Mouse (Mus musculus): Measurements from ENCODE around the gene Fam189b. TPM values are rescaled to one million over a fixed set of nuclear protein-coding genes. Genes with fewer than 3 reads are reported as not detected.

Gene Fam189b
- total RNA-seq, 1 experiment from 2014 or later = 15.8 TPM

- peak; percentile 91 for ATAC-seq (replicated peaks; ENCODE audit: insufficient number of reproducible peaks, low FRiP score, low TSS enrichment, poor library complexity, severe bottlenecking)
These were observed 18.3 kb upstream of the Fam189b start, which contains the start of gene Clk2 for GRCm38 (mm10) chr3:89164506-89165267. Gene Clk2, plus strand, starts transcription at chr3:89164795.

GRCm38 (mm10) chr3:89165268-89165870, 17.6 kb upstream of the Fam189b start:
- no peak for ATAC-seq (replicated peaks; ENCODE audit: insufficient number of reproducible peaks, low FRiP score, low TSS enrichment, poor library complexity, severe bottlenecking)

- ATAC-seq (replicated peaks; ENCODE audit: insufficient number of reproducible peaks, low FRiP score, low TSS enrichment, poor library complexity, severe bottlenecking) = no peak
These were observed 16.0 kb upstream of the Fam189b start for GRCm38 (mm10) chr3:89166945-89167344.

DNA sequence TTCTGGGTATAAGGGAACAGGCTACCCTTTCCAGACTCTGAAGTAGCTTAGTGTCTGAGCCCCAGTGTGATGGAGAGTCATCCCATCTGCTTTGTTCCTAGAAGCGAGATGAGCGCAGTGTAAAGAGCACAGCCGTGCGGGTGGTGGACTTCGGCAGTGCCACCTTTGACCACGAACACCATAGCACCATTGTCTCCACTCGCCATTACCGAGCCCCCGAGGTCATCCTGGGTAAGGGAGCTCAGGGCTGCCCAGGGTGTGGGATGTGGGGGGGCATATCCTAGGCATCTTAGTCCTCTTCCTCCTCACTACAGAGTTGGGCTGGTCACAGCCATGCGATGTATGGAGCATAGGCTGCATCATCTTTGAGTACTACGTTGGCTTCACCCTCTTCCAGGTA, 8.1 kb upstream of the Fam189b start:
- ATAC-seq (replicated peaks; ENCODE audit: insufficient number of reproducible peaks, low FRiP score, low TSS enrichment, poor library complexity, severe bottlenecking) = no peak

GRCm38 (mm10) chr3:89175544-89175943, 7.4 kb upstream of the Fam189b start:
- no peak for ATAC-seq (replicated peaks; ENCODE audit: insufficient number of reproducible peaks, low FRiP score, low TSS enrichment, poor library complexity, severe bottlenecking)

GRCm38 (mm10) chr3:89176421-89176820, 6.5 kb upstream of the Fam189b start:
- ATAC-seq (replicated peaks; ENCODE audit: insufficient number of reproducible peaks, low FRiP score, low TSS enrichment, poor library complexity, severe bottlenecking) = no peak

GRCm38 (mm10) chr3:89177242-89178106, 5.5 kb upstream of the Fam189b start, which contains the start of gene Scamp3:
Gene Scamp3, plus strand, starts transcription at chr3:89177473.
- peak; percentile 90 for ATAC-seq (replicated peaks; ENCODE audit: insufficient number of reproducible peaks, low FRiP score, low TSS enrichment, poor library complexity, severe bottlenecking)

DNA sequence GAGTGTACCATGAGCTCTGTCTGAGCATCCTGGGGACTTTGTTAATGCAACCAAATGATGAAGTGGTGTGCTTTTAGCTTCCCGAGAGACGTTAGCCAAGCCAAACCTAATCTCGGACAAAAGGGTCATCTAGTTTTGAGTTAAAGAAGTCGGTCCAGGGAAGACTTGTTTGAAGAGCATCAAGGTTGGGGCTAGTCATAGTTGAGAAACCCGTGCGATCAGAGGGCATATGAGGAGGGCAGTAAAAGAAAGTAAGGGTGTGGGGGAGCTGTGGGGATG, 4.9 kb upstream of the Fam189b start:
- no peak for ATAC-seq (replicated peaks; ENCODE audit: insufficient number of reproducible peaks, low FRiP score, low TSS enrichment, poor library complexity, severe bottlenecking)

DNA sequence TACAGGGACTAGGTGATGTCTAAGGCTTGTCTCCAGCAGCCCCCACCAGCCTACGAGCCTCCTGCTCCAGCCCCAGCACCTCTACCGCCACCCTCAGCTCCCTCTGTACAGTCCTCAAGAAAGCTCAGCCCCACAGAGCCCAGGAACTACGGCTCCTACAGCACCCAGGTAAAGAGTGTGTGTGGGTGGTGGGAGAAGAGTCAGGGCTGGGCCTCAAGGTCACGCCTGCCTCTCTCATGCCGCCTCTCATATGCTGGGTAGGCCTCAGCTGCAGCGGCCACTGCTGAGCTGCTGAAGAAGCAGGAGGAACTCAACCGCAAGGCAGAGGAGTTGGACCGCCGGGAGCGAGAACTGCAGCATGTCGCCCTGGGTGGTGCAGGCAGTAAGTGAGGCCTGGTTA, 3.9 kb upstream of the Fam189b start:
- no peak for ATAC-seq (replicated peaks; ENCODE audit: insufficient number of reproducible peaks, low FRiP score, low TSS enrichment, poor library complexity, severe bottlenecking)

- ATAC-seq (replicated peaks; ENCODE audit: insufficient number of reproducible peaks, low FRiP score, low TSS enrichment, poor library complexity, severe bottlenecking) = no peak
These were observed 1.0 kb upstream of the Fam189b start for GRCm38 (mm10) chr3:89181749-89182500.

DNA sequence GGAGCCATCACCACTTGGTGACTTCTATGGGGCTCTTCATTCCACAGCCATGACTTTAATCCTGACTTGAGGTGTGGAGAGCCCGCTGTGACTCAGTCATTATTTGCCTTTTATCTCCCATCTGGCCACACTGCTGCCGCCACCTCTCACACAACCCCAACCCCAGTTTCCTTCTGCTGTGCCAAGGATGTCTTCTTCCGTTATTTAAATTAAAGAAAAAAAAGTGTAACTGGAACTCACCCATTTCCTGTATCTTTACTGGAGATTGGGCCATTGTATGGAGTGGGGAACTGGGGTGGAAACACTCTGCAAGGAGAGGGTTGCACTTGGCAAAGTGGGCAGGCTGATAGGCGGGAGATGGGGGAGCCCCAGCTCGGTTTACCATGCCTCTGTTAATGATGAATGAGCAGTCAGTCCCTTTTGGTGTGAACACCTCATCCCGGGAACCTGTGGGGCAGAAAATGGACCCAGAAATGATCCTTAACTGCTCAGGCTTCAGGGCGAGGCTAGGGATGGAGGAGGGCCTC, 349 bp upstream of the Fam189b start:
- ATAC-seq (replicated peaks; ENCODE audit: insufficient number of reproducible peaks, low FRiP score, low TSS enrichment, poor library complexity, severe bottlenecking) = no peak

- ATAC-seq (replicated peaks; ENCODE audit: insufficient number of reproducible peaks, low FRiP score, low TSS enrichment, poor library complexity, severe bottlenecking) = no peak
These were observed 994 bp downstream of the Fam189b start for GRCm38 (mm10) chr3:89183959-89184315.

GRCm38 (mm10) chr3:89187197-89187596, 4.3 kb downstream of the Fam189b start:
- ATAC-seq (replicated peaks; ENCODE audit: insufficient number of reproducible peaks, low FRiP score, low TSS enrichment, poor library complexity, severe bottlenecking) = no peak

DNA sequence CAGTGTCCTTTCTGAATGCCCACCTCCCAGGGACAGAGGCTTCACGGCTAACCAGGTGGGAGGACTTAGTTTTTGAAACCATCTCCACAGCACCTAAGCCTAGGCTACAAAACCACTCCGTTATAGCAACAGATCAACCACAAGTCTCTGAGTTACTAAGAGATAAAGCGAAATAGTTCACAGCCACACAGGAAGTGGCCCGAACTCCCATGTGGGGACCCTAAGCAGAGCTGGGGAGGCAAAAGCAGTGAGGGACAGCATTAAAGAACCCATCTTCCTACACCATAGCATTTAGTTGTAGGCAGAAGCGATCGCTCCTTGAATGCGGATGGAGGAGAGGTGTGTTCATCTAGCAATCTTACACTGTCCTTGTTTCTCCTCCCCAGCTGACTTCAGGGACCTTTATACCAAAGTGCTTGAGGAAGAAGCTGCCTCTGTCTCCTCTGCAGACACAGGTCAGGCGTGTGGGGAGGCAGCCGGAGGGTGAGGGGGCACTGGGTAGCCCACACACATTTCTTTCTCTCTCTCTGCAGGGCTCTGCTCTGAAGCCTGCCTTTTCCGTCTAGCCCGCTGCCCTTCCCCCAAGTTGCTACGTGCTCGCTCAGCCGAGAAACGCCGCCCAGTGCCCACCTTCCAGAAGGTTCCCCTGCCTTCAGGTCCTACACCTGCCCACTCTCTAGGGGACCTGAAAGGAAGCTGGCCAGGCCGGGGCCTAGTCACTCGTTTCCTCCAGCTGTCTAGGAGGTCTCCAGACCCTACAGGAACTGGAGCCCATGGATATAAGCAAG, 4.9 kb downstream of the Fam189b start:
- no peak for ATAC-seq (replicated peaks; ENCODE audit: insufficient number of reproducible peaks, low FRiP score, low TSS enrichment, poor library complexity, severe bottlenecking)

- no peak for ATAC-seq (replicated peaks; ENCODE audit: insufficient number of reproducible peaks, low FRiP score, low TSS enrichment, poor library complexity, severe bottlenecking)
These were observed 5.5 kb downstream of the Fam189b start for GRCm38 (mm10) chr3:89188478-89188875.

GRCm38 (mm10) chr3:89190436-89190835, 7.5 kb downstream of the Fam189b start:
- 0 out of 2 replicates have a peak, but pooled peaks have one; percentile 24 for ATAC-seq (replicated peaks; ENCODE audit: insufficient number of reproducible peaks, low FRiP score, low TSS enrichment, poor library complexity, severe bottlenecking)

- no peak for ATAC-seq (replicated peaks; ENCODE audit: insufficient number of reproducible peaks, low FRiP score, low TSS enrichment, poor library complexity, severe bottlenecking)
These were observed 10.4 kb downstream of the Fam189b start for GRCm38 (mm10) chr3:89193351-89193750.

DNA sequence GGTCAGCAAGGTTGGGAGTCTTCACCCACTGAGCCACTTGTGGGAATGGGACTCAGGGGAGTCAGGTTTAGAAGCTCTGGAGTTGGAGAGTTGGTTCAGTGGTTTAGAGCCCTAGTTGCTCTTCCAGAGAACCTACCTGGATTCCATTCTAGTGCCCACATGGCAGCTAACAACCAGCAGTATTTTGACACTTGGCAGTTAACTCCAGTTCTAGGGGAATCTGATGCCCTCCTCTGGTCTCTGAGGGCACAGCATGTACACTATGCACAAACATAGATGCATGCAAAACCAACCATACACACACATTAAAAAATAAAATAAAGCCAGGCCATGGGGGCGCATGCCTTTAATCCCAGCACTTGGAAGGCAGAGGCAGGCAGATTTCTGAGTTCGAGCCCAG, 10.9 kb downstream of the Fam189b start:
- no peak for ATAC-seq (replicated peaks; ENCODE audit: insufficient number of reproducible peaks, low FRiP score, low TSS enrichment, poor library complexity, severe bottlenecking)
